Mouse (Mus musculus) stomach, embryonic 14.5 days (tissue): Measurements from ENCODE around the gene Wasf2. TPM values are rescaled to one million over a fixed set of nuclear protein-coding genes. Genes with fewer than 3 reads are reported as not detected.
"Not testable (repeated sequence)": the region's sequence is repeated elsewhere in the genome, so short reads cannot be mapped to it uniquely, and the experiment has no call there.

Experiments
- ATAC-seq: fragments of 200-750 bp; cut with Nextera tagmentation; 2 replicates; pipeline ENCODE4 v1.8.0; 2017; ENCODE audit warnings: low read depth, moderate TSS enrichment; ENCODE audit not compliant: insufficient number of reproducible peaks, insufficient read depth, low FRiP score
- H3K27ac ChIP-seq: fragments of 300-500 bp; sonication (generic); 2 replicates; pipeline ENCODE4 v1.5.1; 2014; ENCODE audit warnings: mild to moderate bottlenecking, low read length, moderate library complexity, mixed read lengths
- H3K27me3 ChIP-seq: fragments of 300-500 bp; sonication (generic); 2 replicates; pipeline ENCODE4 v1.6.1; 2014; ENCODE audit warnings: low read length, control low read depth, mixed read lengths; ENCODE audit not compliant: control insufficient read depth, insufficient read depth
- H3K36me3 ChIP-seq: fragments of 300-500 bp; sonication (generic); 2 replicates; pipeline ENCODE4 v1.6.1; 2014; ENCODE audit warnings: mild to moderate bottlenecking, control low read depth, low read length, moderate library complexity, mixed read lengths; ENCODE audit not compliant: control insufficient read depth, insufficient read depth
- H3K4me1 ChIP-seq: fragments of 300-500 bp; sonication (generic); 2 replicates; pipeline ENCODE4 v1.6.1; 2014; ENCODE audit warnings: low read length, control low read depth, mixed read lengths; ENCODE audit not compliant: control insufficient read depth, insufficient read depth
- H3K4me2 ChIP-seq: fragments of 300-500 bp; sonication (generic); replicated peaks from 2 replicates; pipeline ENCODE4 v1.6.1; 2014; ENCODE audit warnings: low read depth, low read length, control low read depth
- H3K4me3 ChIP-seq: fragments of 300-500 bp; sonication (generic); 2 replicates; pipeline ENCODE4 v1.5.1; 2014; ENCODE audit warnings: low read depth, low read length, control low read depth
- H3K9ac ChIP-seq: fragments of 300-500 bp; sonication (generic); replicated peaks from 2 replicates; pipeline ENCODE4 v1.6.1; 2014; ENCODE audit warnings: low read depth, mild to moderate bottlenecking, control low read depth, low read length, moderate library complexity, mixed read lengths
- H3K9me3 ChIP-seq: fragments of 300-500 bp; sonication (generic); 2 replicates; pipeline ENCODE4 v1.6.1; 2016; ENCODE audit warnings: low read depth, low read length, control low read depth; ENCODE audit not compliant: control insufficient read depth
- WGBS: fragments of 180-500 bp; shearing (Covaris S2); extraction: QIAGEN DNeasy Blood & Tissue Kit; methylation state at CpG from one replicate; pipeline ENCODE4 v1.1.7; 2014; 5-methylcytosine and 5-hydroxymethylcytosine counted together
- polyA plus RNA-seq: library from polyadenylated mRNA; unstranded; fragments of >200 nt; fragmentation: Nextera tagmentation; extraction: Ambion mirVana; gene quantifications from 2 replicates; pipeline ENCODE4 v1.2.1, GENCODE M21; 2014

The Wasf2 gene
- polyA plus RNA-seq, 1 experiment from 2014 or later, result 120 TPM

DNA sequence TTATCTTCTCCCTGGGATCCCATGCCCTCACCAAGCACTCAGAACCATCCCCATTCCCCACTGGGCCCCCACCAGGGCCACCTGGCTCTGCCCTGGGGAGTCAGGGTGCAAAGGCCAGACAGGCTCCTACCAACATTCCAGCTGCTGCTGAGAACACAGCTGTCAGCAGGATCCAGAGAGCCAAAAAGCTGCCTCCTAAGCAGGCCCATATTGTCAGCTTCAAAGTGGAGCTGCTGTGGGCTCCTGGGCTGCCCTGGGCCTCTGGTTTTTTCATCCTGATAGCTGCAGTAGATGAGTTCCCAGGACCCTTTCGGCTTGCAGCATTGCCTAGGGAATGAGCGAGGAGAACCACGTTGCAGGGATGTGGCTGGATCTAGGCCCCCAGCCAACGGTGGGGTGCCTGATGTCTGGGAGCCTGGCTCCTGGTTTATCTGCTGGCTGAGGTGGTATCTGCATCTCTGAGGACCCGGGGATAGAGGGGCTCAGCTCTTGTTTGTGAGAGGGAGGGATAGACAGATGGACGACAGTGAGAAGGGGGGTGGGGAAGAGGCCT is 36.7 kb upstream of the Wasf2 start:
- Histone ChIP-seq H3K9ac (no peak overlapping the region), H3K4me1 (peaks cover 63% of the 10 kb centered on the region), H3K27me3 (no peaks in the 10 kb centered on the region), H3K27ac (peak overlapping the region; percentile 84), H3K4me2 (no peak overlapping the region), H3K4me3 (no peak overlapping the region), H3K9me3 (no peaks in the 10 kb centered on the region), H3K36me3 (no peaks in the 10 kb centered on the region)
- ATAC-seq, result no peak
- WGBS, result 17% methylated on average over 6 of the region's 6 CpGs

DNA sequence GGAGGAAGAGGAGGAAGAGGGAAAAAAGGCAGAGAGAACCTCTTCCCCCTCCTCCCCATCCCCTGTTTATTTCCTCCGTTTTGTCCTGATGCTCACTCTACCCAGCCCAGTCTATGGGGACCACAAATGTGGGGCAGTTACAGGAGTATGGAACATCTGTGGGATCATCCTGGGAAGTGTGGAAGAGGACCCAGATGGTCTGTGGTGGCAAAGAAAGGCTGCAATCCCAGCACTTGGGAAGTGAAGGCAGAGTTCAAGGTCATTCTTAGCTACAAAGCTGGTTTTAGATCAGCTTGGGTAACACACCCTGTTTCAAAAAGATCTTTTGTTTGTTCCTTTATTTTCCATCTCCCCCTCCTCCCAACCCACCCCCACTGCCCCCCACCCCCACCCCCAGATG is 36.0 kb upstream of the Wasf2 start:
- peak overlapping the region; percentile 84; the same call in 1 of the 2 replicates for H3K27ac ChIP-seq
- no peaks in the 10 kb centered on the region for H3K27me3 ChIP-seq
- WGBS, result 23% methylated on average over 1 of the region's 1 CpGs
- peaks cover 61% of the 10 kb centered on the region for H3K4me1 ChIP-seq
- H3K9me3 ChIP-seq, result no peaks in the 10 kb centered on the region
- no peak overlapping the region for H3K4me3 ChIP-seq
- no peak overlapping the region for H3K9ac ChIP-seq
- H3K36me3 ChIP-seq, result no peaks in the 10 kb centered on the region
- no peak for ATAC-seq
- H3K4me2 ChIP-seq, result no peak overlapping the region

DNA sequence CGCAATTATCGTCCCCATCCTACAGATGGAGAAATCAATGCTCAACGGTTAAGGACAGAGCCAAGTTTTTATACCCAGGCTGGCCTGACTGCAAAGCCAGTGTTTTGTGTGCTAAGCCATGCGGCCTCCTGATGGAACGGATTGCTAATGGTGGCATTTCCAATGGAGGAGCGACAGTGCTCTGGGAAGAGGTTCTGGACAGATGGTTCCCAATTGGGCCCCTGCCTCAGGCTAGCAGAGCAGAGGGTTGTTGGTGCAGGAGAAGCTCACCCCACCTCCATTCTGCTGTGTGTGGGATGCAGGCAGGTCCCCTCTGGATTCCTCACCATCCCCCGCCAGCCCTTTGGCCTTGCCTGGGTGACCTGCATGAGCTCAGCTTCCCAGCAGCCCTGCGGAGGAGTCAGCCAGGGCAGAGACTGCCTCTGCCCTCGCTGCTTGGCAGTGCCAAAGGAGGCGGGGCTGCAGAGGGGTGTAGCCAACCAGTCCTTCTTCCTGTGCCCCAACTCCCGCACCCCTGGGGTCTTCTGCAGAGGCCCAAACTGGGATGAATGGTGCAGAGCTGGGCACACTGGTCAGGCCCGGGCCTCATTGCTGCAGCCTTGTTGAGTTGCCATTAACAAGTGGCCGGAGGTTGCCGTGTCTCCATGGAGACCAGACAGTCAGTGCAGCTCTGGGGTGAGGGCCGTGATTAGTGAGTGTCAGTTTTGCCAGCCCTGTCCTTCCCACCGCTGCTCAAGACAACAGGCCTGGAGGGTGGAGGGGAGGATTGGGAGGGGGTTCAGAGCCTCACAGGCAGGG is 35.2 kb upstream of the Wasf2 start:
- Histone ChIP-seq H3K4me3 (0 out of 2 replicates have a peak overlapping the region, but pooled peaks have one; percentile 3), H3K36me3 (no peaks in the 10 kb centered on the region), H3K9ac (no peak overlapping the region), H3K9me3 (no peaks in the 10 kb centered on the region), H3K27ac (peak overlapping the region; percentile 84), H3K27me3 (no peaks in the 10 kb centered on the region), H3K4me2 (peak overlapping the region; percentile 30; the same call in 1 of the 2 replicates), H3K4me1 (peaks cover 53% of the 10 kb centered on the region)
- WGBS, result 41% methylated on average over 16 of the region's 16 CpGs
- peak; percentile 39; the same call in 1 of the 2 replicates for ATAC-seq

DNA sequence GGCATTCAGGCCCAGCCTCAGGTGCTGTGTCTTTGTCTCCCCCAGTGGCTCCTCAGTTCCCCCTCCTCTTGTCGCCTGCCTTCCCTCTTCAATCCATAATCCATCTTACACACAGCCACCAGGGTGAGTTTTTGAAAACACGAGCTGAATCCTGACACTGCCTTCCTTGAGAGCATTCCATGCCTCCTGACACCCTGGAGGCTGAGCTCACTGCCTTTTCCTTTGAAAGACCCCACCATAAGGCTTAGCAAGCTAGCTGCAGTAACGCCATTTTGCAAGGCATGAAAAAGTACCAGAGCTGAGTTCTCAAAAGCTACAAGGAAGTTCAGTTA is 34.6 kb upstream of the Wasf2 start:
- not testable (repeated sequence) for H3K36me3 ChIP-seq, H3K9ac ChIP-seq, H3K9me3 ChIP-seq, H3K27me3 ChIP-seq, ATAC-seq
- Histone ChIP-seq H3K4me3 (0 out of 2 replicates have a peak overlapping the region, but pooled peaks have one; percentile 3), H3K27ac (peak overlapping the region; percentile 84), H3K4me2 (peak overlapping the region; percentile 30; the same call in 1 of the 2 replicates), H3K4me1 (peaks cover 47% of the 10 kb centered on the region)
- WGBS, result 14% methylated on average over 3 of the region's 3 CpGs

DNA sequence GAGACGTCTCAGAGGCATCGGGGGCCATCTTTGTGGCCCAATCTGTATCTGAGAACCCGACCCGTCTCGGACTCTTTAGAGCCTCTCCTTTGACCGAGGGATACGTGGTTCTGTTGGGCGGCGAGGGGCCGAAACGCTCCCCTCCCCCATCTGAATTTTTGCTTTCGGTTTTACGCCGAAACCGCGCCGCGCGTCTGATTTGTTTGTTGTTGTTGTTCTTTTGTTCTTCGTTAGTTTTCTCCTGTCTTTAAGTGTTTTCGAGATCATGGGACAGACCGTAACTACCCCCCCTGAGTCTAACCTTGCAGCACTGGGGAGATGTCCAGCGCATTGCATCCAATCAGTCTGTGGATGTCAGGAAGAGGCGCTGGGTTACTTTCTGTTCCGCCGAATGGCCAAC is 33.6 kb upstream of the Wasf2 start:
- H3K4me3 ChIP-seq, result 0 out of 2 replicates have a peak overlapping the region, but pooled peaks have one; percentile 15
- H3K9me3 ChIP-seq, H3K4me2 ChIP-seq, H3K36me3 ChIP-seq, H3K27me3 ChIP-seq, H3K9ac ChIP-seq, H3K27ac ChIP-seq, ATAC-seq: not testable (repeated sequence)
- H3K4me1 ChIP-seq, result peaks cover 38% of the 10 kb centered on the region
- WGBS, result 0% methylated on average over 10 of the region's 26 CpGs

DNA sequence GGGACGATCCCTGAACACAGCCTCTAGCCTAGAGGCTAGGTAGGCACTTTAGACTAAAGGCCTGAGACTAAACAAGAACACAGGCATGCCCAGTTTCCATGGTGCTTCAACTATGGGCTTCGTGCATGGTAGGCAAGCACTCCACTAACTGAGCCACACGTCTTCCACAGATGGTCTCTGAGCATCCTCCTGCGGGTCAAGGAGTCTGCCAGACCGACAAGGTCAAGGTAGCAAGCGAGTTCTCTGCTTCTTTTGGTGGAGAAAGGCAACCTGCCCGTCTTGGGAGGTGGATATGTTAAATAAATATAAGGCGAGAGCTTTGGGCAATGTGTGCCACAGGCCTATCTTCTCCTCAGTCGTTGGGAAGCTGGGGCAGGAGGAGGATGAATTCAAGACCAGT is 28.6 kb upstream of the Wasf2 start:
- no peaks in the 10 kb centered on the region; the same call in 1 of the 2 replicates for H3K36me3 ChIP-seq
- ATAC-seq, result no peak
- 0 out of 2 replicates have a peak, but pooled peaks cover 6% of the 10 kb centered on the region for H3K4me1 ChIP-seq
- no peak overlapping the region for H3K27ac ChIP-seq
- no peak overlapping the region for H3K4me2 ChIP-seq
- no peaks in the 10 kb centered on the region for H3K9me3 ChIP-seq
- H3K9ac ChIP-seq, result no peak overlapping the region
- no peak overlapping the region for H3K4me3 ChIP-seq
- 77% methylated on average over 9 of the region's 9 CpGs for WGBS
- no peaks in the 10 kb centered on the region for H3K27me3 ChIP-seq

DNA sequence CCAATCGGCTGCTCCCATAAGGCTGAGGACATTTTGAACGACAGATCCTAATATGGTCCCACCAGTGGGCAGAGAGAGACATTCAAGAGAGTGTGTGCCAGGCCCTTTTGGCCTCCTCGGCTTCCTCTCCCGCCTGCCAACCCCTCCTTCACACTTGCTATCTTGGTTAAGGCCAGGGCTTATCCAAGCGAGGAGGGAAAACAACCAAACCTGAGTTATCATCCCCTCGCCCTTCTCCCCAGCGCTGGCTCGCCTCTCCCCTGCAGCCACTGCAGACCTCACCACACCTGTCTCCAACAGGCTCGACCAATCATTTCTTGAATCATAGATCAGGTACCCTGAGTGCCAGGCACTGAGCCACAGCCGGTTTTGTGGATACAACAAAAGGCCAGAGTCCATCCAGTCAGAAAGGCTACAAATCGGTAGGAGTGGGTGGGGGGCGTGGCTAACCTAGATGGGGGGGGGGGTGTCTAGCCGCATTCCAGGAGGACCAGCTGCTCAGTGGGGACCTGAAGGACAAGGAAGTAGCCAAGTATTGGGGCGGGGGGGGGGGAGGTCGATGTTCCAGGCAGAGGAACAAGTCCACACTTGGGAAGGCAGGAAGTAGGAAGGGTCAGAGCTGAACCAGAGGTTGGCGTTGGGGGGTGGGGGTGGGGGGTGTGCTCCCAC is 26.6 kb upstream of the Wasf2 start:
- WGBS, result 22% methylated on average over 16 of the region's 16 CpGs
- H3K36me3 ChIP-seq, result no peaks in the 10 kb centered on the region; the same call in 1 of the 2 replicates
- H3K4me3 ChIP-seq, result no peak overlapping the region
- H3K4me2 ChIP-seq, result peak overlapping the region; percentile 19; the same call in 1 of the 2 replicates
- no peaks in the 10 kb centered on the region for H3K9me3 ChIP-seq
- H3K9ac ChIP-seq, result no peak overlapping the region
- H3K4me1 ChIP-seq, result peaks cover 16% of the 10 kb centered on the region; the same call in 1 of the 2 replicates
- no peaks in the 10 kb centered on the region for H3K27me3 ChIP-seq
- H3K27ac ChIP-seq, result peak overlapping the region; percentile 88
- ATAC-seq, result peak; percentile 86

DNA sequence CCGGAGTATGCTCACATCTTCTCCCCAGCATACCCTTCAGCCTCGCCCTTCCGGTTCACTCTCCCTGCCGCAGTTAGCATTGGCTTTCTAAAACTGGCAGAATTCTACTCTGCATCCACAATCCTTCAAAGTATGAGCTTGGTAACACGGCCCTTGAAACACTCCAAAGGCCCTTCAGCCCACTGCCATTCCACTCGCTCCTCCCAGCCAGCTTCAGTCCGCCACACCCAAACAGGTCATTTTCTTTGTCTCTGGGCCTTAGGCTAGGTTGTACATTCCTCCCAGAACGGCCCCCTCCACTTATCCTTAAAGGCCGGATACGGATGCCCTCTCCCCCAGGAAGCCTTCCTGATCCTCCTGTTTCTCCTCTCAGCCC is 26.1 kb upstream of the Wasf2 start:
- Histone ChIP-seq H3K9ac (no peak overlapping the region), H3K4me1 (peaks cover 19% of the 10 kb centered on the region; the same call in 1 of the 2 replicates), H3K36me3 (no peaks in the 10 kb centered on the region; the same call in 1 of the 2 replicates), H3K27me3 (no peaks in the 10 kb centered on the region), H3K9me3 (no peaks in the 10 kb centered on the region), H3K4me3 (no peak overlapping the region), H3K4me2 (peak overlapping the region; percentile 19; the same call in 1 of the 2 replicates), H3K27ac (peak overlapping the region; percentile 88)
- ATAC-seq, result peak; percentile 11; the same call in 1 of the 2 replicates
- 24% methylated on average over 10 of the region's 10 CpGs for WGBS
